Mouse (Mus musculus) megakaryocyte progenitor cell, adult 5-6 weeks (primary cell): ENCODE data around the gene Plscr5. TPM values are rescaled to one million over a fixed set of nuclear protein-coding genes. Genes with fewer than 3 reads are reported as not detected.
"Not testable (repeated sequence)": the region's sequence is repeated elsewhere in the genome, so short reads cannot be mapped to it uniquely, and the experiment has no call there.

Experiments used
- ATAC-seq: replicated peaks from 2 replicates; pipeline ENCODE4 v1.8.0; 2016; ENCODE audit warnings: mild to moderate bottlenecking, moderate TSS enrichment, inconsistent platforms; ENCODE audit not compliant: poor library complexity
- total RNA-seq, 2 experiments: library from RNA; stranded (forward) in 1 of 2; stranded (reverse) in 1 of 2; fragments of 157-497, 149-512 nt in 1 of 2; fragments of 200-1000 nt in 1 of 2; gene quantifications; 2 replicates each; pipeline versions ENCODE4 v1.2.3 to v1.2.4; 2015 to 2017

Plscr5 gene
- total RNA-seq (2015) (not detected in 2 replicates), total RNA-seq (2017) (not detected in 2 replicates)

- ATAC-seq, result not testable (repeated sequence)
These were observed at the start of gene Plscr5 for GRCm38 (mm10) chr9:92192636-92193035. Gene Plscr5 (plus strand): TSS chr9:92192936.

GRCm38 (mm10) chr9:92147555-92148248 lies 45.0 kb upstream of the Plscr5 start:
- peak; percentile 99 for ATAC-seq

- ATAC-seq, result no peak
These were observed 30.5 kb upstream of the Plscr5 start for GRCm38 (mm10) chr9:92162213-92162612.

- ATAC-seq, result no peak
These were observed 19.3 kb upstream of the Plscr5 start for GRCm38 (mm10) chr9:92173318-92173985.

GRCm38 (mm10) chr9:92174176-92175075 lies 18.3 kb upstream of the Plscr5 start:
- ATAC-seq, result no peak

- no peak for ATAC-seq
These were observed 13.8 kb upstream of the Plscr5 start for GRCm38 (mm10) chr9:92178861-92179469.

GRCm38 (mm10) chr9:92191295-92191694 lies 1.4 kb upstream of the Plscr5 start:
- peak; percentile 57 for ATAC-seq

- ATAC-seq, result no peak
These were observed 5.7 kb downstream of the Plscr5 start for GRCm38 (mm10) chr9:92198408-92198807.

- ATAC-seq, result no peak
These were observed 6.8 kb downstream of the Plscr5 start for GRCm38 (mm10) chr9:92199564-92199963.

- ATAC-seq, result no peak
These were observed 11.7 kb downstream of the Plscr5 start for GRCm38 (mm10) chr9:92204397-92204796.

- peak; percentile 95 for ATAC-seq
These were observed 14.6 kb downstream of the Plscr5 start for GRCm38 (mm10) chr9:92207307-92207706.

- no peak for ATAC-seq
These were observed 15.0 kb downstream of the Plscr5 start for GRCm38 (mm10) chr9:92207757-92208156.

- ATAC-seq, result no peak
These were observed 17.1 kb downstream of the Plscr5 start for GRCm38 (mm10) chr9:92209850-92210249.

GRCm38 (mm10) chr9:92210386-92210967 lies 17.7 kb downstream of the Plscr5 start:
- no peak for ATAC-seq

GRCm38 (mm10) chr9:92211048-92211447 lies 18.3 kb downstream of the Plscr5 start:
- peak; percentile 53 for ATAC-seq

GRCm38 (mm10) chr9:92217484-92217883 lies 24.7 kb downstream of the Plscr5 start:
- peak; percentile 90 for ATAC-seq

GRCm38 (mm10) chr9:92217896-92218295 lies 25.2 kb downstream of the Plscr5 start:
- peak; percentile 21 for ATAC-seq

- ATAC-seq, result peak; percentile 32; the same call in 1 of the 2 replicates
These were observed 27.4 kb downstream of the Plscr5 start for GRCm38 (mm10) chr9:92220151-92220550.

GRCm38 (mm10) chr9:92221480-92221879 lies 28.7 kb downstream of the Plscr5 start:
- no peak for ATAC-seq

- ATAC-seq, result peak; percentile 53
These were observed 32.0 kb downstream of the Plscr5 start for GRCm38 (mm10) chr9:92224598-92225231.
